Mouse (Mus musculus) G1E (cell line): ENCODE measurements around the gene Tmco1. TPM values are rescaled to one million over a fixed set of nuclear protein-coding genes. Genes with fewer than 3 reads are reported as not detected.

ENCODE experiments used
- ATAC-seq: 2 replicates; pipeline ENCODE4 v1.8.0; 2016; ENCODE audit warnings: mild to moderate bottlenecking; ENCODE audit not compliant: insufficient number of reproducible peaks, poor library complexity, low FRiP score, severe bottlenecking; ENCODE audit errors: extremely low read depth
- DNase-seq: peaks from one replicate; pipeline ENCODE4 v3.0.0; 2012; ENCODE audit warnings: low spot score
- H3K27me3 ChIP-seq: 2 replicates; pipeline ENCODE4 v1.6.1; 2012; ENCODE audit warnings: mild to moderate bottlenecking, low read length, inconsistent platforms; ENCODE audit not compliant: insufficient read depth
- H3K36me3 ChIP-seq: replicated peaks from 2 replicates; pipeline ENCODE3; 2012; ENCODE audit warnings: mild to moderate bottlenecking, inconsistent platforms
- H3K4me1 ChIP-seq: 2 replicates; pipeline ENCODE4 v1.6.1; 2012; ENCODE audit warnings: low read depth, low read length, inconsistent platforms, mixed read lengths; ENCODE audit not compliant: insufficient read depth
- H3K4me3 ChIP-seq: 2 replicates; pipeline ENCODE4 v1.5.1; 2012; ENCODE audit warnings: low read depth, mild to moderate bottlenecking, inconsistent platforms, low read length, moderate library complexity, mixed read lengths
- H3K9me3 ChIP-seq: replicated peaks from 2 replicates; pipeline ENCODE4 v1.6.1; 2012; ENCODE audit warnings: inconsistent platforms
- CTCF ChIP-seq: IDR thresholded peaks from 2 replicates; pipeline ENCODE4 v1.5.1; 2012; ENCODE audit warnings: low read depth, low read length, inconsistent platforms, mixed read lengths
- GATA1 ChIP-seq: IDR thresholded peaks from 2 replicates; pipeline ENCODE4 v1.6.1; 2012; ENCODE audit warnings: borderline replicate concordance, low read length, inconsistent platforms, mixed read lengths
- GATA2 ChIP-seq: IDR thresholded peaks from 2 replicates; pipeline ENCODE4 v1.6.1; 2012; ENCODE audit warnings: low read depth, low read length, inconsistent platforms, borderline replicate concordance
- POLR2AphosphoS5 ChIP-seq: IDR thresholded peaks from 2 replicates; pipeline ENCODE4 v1.6.1; 2012; ENCODE audit warnings: low read depth, low read length, inconsistent platforms; ENCODE audit not compliant: insufficient replicate concordance
- TAL1 ChIP-seq: conservative IDR thresholded peaks from 2 replicates; pipeline ENCODE4 v1.6.1; 2012; ENCODE audit warnings: low read depth, low read length, inconsistent platforms, mixed read lengths
- polyA plus RNA-seq: library from polyadenylated mRNA; stranded (reverse); fragments of >175 nt; gene quantifications from 2 replicates; pipeline ENCODE4 v1.2.3, GENCODE M21; 2012
- total RNA-seq, 2 experiments: library from RNA; stranded (forward) in 1 of 2; stranded (reverse) in 1 of 2; fragments of 200-1000 nt in 1 of 2; fragments of >200 nt in 1 of 2; fragmentation: Nextera tagmentation in 1 of 2; gene quantifications; 2 replicates each; pipeline ENCODE4 v1.2.3; 2014 to 2017

Gene Tmco1
- total and polyA plus RNA-seq, 3 experiments = 12.8 to 104 (median 66.0) TPM

- TF ChIP-seq GATA1 (no peak), POLR2AphosphoS5 (no peak), TAL1 (no peak), CTCF (no peak), GATA2 (no peak)
- H3K4me1 ChIP-seq = peaks cover 95% of the 10 kb centered on the region
- peak overlapping the region; percentile 58; the same call in 1 of the 2 replicates for H3K4me3 ChIP-seq
- ATAC-seq (no peak), DNase-seq (no peak)
- peaks cover 81% of the 10 kb centered on the region for H3K36me3 ChIP-seq
- H3K27me3 ChIP-seq = no peaks in the 10 kb centered on the region
- H3K9me3 ChIP-seq = no peaks in the 10 kb centered on the region
Observed at GRCm38 (mm10) chr1:167268360-167269063, 39.7 kb upstream of the Tmco1 start.

GRCm38 (mm10) chr1:167269350-167269811 is 38.8 kb upstream of the Tmco1 start:
- Histone ChIP-seq H3K27me3 (no peaks in the 10 kb centered on the region), H3K36me3 (peaks cover 79% of the 10 kb centered on the region), H3K9me3 (no peaks in the 10 kb centered on the region), H3K4me1 (peaks cover 97% of the 10 kb centered on the region), H3K4me3 (peak overlapping the region; percentile 58; the same call in 1 of the 2 replicates)
- ATAC-seq (peak; percentile 68), DNase-seq (peak; percentile 75)
- no peak for TF ChIP-seq GATA2
- TF ChIP-seq GATA1 = no peak
- no peak for TF ChIP-seq POLR2AphosphoS5
- no peak for TF ChIP-seq CTCF

- peak overlapping the region; percentile 57; the same call in 1 of the 2 replicates for H3K4me3 ChIP-seq
- H3K27me3 ChIP-seq = no peaks in the 10 kb centered on the region
- peaks cover 79% of the 10 kb centered on the region for H3K36me3 ChIP-seq
- TF ChIP-seq CTCF = no peak
- TF ChIP-seq GATA1 = no peak
- no peak for TF ChIP-seq GATA2
- TF ChIP-seq POLR2AphosphoS5 = no peak
- TF ChIP-seq TAL1 = no peak
- H3K4me1 ChIP-seq = peaks cover 97% of the 10 kb centered on the region
- DNase-seq (no peak), ATAC-seq (no peak)
- H3K9me3 ChIP-seq = no peaks in the 10 kb centered on the region
Observed at GRCm38 (mm10) chr1:167269856-167270270, 38.3 kb upstream of the Tmco1 start.

GRCm38 (mm10) chr1:167270342-167271111 is 37.7 kb upstream of the Tmco1 start:
- Histone ChIP-seq H3K4me1 (peaks cover 97% of the 10 kb centered on the region), H3K4me3 (peak overlapping the region; percentile 57; the same call in 1 of the 2 replicates), H3K36me3 (peaks cover 76% of the 10 kb centered on the region), H3K27me3 (no peaks in the 10 kb centered on the region), H3K9me3 (no peaks in the 10 kb centered on the region)
- DNase-seq (no peak), ATAC-seq (no peak)
- no peak for TF ChIP-seq CTCF
- TF ChIP-seq POLR2AphosphoS5 = no peak
- TF ChIP-seq TAL1 = no peak
- TF ChIP-seq GATA1 = no peak
- TF ChIP-seq GATA2 = no peak

- H3K4me1 ChIP-seq = peaks cover 97% of the 10 kb centered on the region
- peak overlapping the region; percentile 57; the same call in 1 of the 2 replicates for H3K4me3 ChIP-seq
- DNase-seq = peak; percentile 43
- peak; percentile 48 for ATAC-seq
- no peaks in the 10 kb centered on the region for H3K9me3 ChIP-seq
- H3K36me3 ChIP-seq = peaks cover 70% of the 10 kb centered on the region
- no peaks in the 10 kb centered on the region for H3K27me3 ChIP-seq
- TF ChIP-seq TAL1 = peak; percentile 86
- no peak for TF ChIP-seq GATA2
Observed at GRCm38 (mm10) chr1:167271304-167271703, 36.9 kb upstream of the Tmco1 start.

- TF ChIP-seq GATA2 = no peak
- no peak for TF ChIP-seq CTCF
- TF ChIP-seq POLR2AphosphoS5 = no peak
- no peak for TF ChIP-seq GATA1
- TF ChIP-seq TAL1 = no peak
- H3K27me3 ChIP-seq = no peaks in the 10 kb centered on the region
- H3K36me3 ChIP-seq = peaks cover 71% of the 10 kb centered on the region
- ATAC-seq (no peak), DNase-seq (no peak)
- no peaks in the 10 kb centered on the region for H3K9me3 ChIP-seq
- H3K4me1 ChIP-seq = peaks cover 97% of the 10 kb centered on the region
- peak overlapping the region; percentile 57; the same call in 1 of the 2 replicates for H3K4me3 ChIP-seq
Observed at GRCm38 (mm10) chr1:167271841-167272240, 36.3 kb upstream of the Tmco1 start.
